Mouse (Mus musculus): ENCODE measurements around the gene Nav1. TPM values are rescaled to one million over a fixed set of nuclear protein-coding genes. Genes with fewer than 3 reads are reported as not detected.

Nav1 gene
- polyA plus RNA-seq (2012; fragmentation: generic; extraction: Trizol): 1 to 10 TPM; 1.9 to 7.0 TPM

GRCm38 (mm10) chr1:135607019-135607418 is at the start of gene Nav1:
Gene Nav1, minus strand, starts transcription at chr1:135607295.

DNA sequence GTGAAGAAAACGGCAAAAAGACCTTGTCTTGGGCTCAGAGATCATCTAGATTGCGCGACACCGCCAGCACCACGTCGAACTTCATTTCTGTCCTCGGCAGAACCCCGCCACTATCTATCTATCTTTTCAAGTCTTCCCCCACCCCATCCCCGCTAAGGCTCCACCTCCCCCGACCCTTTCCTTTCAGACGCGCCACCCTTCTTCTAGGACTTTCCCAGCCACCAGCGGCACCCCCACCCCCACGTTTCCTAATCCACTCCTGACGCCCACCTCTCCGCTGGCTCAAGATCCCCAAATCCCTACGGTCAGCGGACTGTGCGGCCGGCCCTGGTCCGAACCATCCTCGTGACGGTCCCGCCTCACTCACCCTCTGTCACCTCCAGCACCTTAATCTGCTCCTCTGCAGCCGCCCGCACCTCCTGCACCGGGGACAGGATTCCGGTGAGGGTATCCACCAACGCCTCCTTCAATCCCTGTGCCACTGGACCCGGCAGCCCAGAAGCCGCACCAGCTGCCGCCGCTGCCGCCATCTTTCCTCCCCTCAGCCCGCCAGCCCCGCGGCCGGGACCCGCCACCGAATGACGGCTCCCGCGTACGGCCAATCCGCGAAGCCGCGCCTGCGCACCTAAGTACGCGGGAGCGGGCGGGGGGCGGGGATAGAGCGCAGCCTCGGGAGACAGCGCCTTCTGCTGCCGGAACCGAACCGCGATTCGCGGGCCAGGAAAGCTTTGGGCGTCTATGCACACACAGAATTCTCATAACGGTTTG is 177.0 kb downstream of the Nav1 start, which contains the start of gene Ipo9:
Gene Ipo9 (minus strand): TSS at position 599 of the 768 bp plus-strand sequence.

Other genes with a start within 250 kb of the Nav1 start
- gene Shisa4, start 232.1 kb downstream of the Nav1 start, polyA plus RNA-seq (2012; fragmentation: generic; extraction: Trizol): 100 to 1,000 TPM in 1 of 2 experiments, 10 to 100 TPM in 1; 91.5 to 164 TPM
- gene Ipo9, start 176.8 kb downstream of the Nav1 start, polyA plus RNA-seq (2012; fragmentation: generic; extraction: Trizol): 10 to 100 TPM; 13.7 to 39.5 TPM
- gene Csrp1, start 112.8 kb upstream of the Nav1 start, polyA plus RNA-seq (2012; fragmentation: generic; extraction: Trizol): 100 to 1,000 TPM; 117 to 206 TPM
- gene Phlda3, start 158.8 kb upstream of the Nav1 start, polyA plus RNA-seq (2012; fragmentation: generic; extraction: Trizol): 100 to 1,000 TPM; 289 to 327 TPM
- 10 to 100 TPM in 1 of 2 experiments, under 1 TPM in 1; 0.83 to 13.1 TPM for gene Tnni1, start 172.1 kb upstream of the Nav1 start, polyA plus RNA-seq (2012; fragmentation: generic; extraction: Trizol)
- under 1 TPM; 0.02 to 0.22 TPM for gene Lad1, start 211.3 kb upstream of the Nav1 start, polyA plus RNA-seq (2012; fragmentation: generic; extraction: Trizol)
- gene Tnnt2, start 229.1 kb upstream of the Nav1 start, polyA plus RNA-seq (2012; fragmentation: generic; extraction: Trizol): 10 to 100 TPM in 1 of 2 experiments, under 1 TPM in 1; 0.89 to 21.0 TPM

Measured in C3H10T1/2 (cell line).